Comparison of ENCODE assay signal across 12 mouse cellular contexts in genomic region chr10:121759095-121759494, GRCm38 (mm10). TPM values are rescaled to one million over a fixed set of nuclear protein-coding genes. Genes with fewer than 3 reads are reported as not detected.
DNase-seq lines count a peak whose midpoint lies in the region; ATAC-seq and TF ChIP-seq lines count a peak whose summit lies in the region.
"Had no signal": no experiment of that assay in that cellular context is flagged by ENCODE, and none has a peak within 500 bp of the region (broad histone marks: within the 10 kb centered on the region; RNA-seq: fewer than 3 reads in every experiment).

No protein-coding gene starts in this region.

- WGBS in intestine, postnatal 0 days: 50% methylated on average over 8 of the region's 8 CpGs
- WGBS in intestine, embryonic 15.5 days: 48% methylated on average over 8 of the region's 8 CpGs
- WGBS in small intestine, adult 2 months: 42% methylated on average over 8 of the region's 8 CpGs

- H3K27ac ChIP-seq in intestine, postnatal 0 days (ENCODE audit: low read depth, low read length): no peak overlapping the region
- no peak overlapping the region for H3K27ac ChIP-seq in intestine, embryonic 15.5 days
- H3K27ac ChIP-seq in small intestine, adult 2 months (ENCODE audit: insufficient read depth, low read depth, low read length): no peak overlapping the region
- H3K27ac ChIP-seq: neural tube, embryonic 13.5 days had no signal

- H3K4me2 ChIP-seq in intestine, postnatal 0 days (replicated peaks; ENCODE audit: low read depth): no peak overlapping the region
- no peak overlapping the region for H3K4me2 ChIP-seq in intestine, embryonic 15.5 days (replicated peaks)
- H3K4me2 ChIP-seq: neural tube, embryonic 13.5 days had no signal

- TF ChIP-seq CTCF in intestine, postnatal 0 days (IDR thresholded peaks at IDR 0.05; ENCODE audit: low read depth): peak; percentile 46
- peak; percentile 30; the same call in 1 of the 2 replicates for TF ChIP-seq CTCF in brain, embryonic 14.5 days (IDR thresholded peaks at IDR 0.05; ENCODE audit: borderline replicate concordance, extremely low read depth, insufficient read depth, insufficient read length)
- peak; percentile 39; the same call in 1 of the 2 replicates for TF ChIP-seq CTCF in small intestine, adult 2 months (IDR thresholded peaks at IDR 0.05; ENCODE audit: extremely low read depth, insufficient read length, insufficient replicate concordance, low read depth, low read length)

- no peak for TF ChIP-seq POLR2A in brain, embryonic 14.5 days (IDR thresholded peaks at IDR 0.05; ENCODE audit: borderline replicate concordance, extremely low read depth, insufficient read depth, insufficient read length, poor library complexity, severe bottlenecking)
- no peak for TF ChIP-seq POLR2A in small intestine, adult 2 months (IDR thresholded peaks at IDR 0.05; ENCODE audit: low read depth, low read length)

- H3K27me3 ChIP-seq in intestine, postnatal 0 days (replicated peaks; ENCODE audit: control insufficient read depth, insufficient read depth, low read length): no peaks in the 10 kb centered on the region
- no peaks in the 10 kb centered on the region for H3K27me3 ChIP-seq in intestine, embryonic 15.5 days (replicated peaks)
- no peaks in the 10 kb centered on the region for H3K27me3 ChIP-seq in small intestine, adult 2 months (ENCODE audit: control insufficient read depth, insufficient read depth, low read length)
- H3K27me3 ChIP-seq: neural tube, embryonic 13.5 days had no signal

- DNase-seq in retina, postnatal 1 day: peak; percentile 50
- no peak for DNase-seq in retina, embryonic 14.5 days (ENCODE audit: low spot score)
- peak; percentile 30 for DNase-seq in brain, embryonic 14.5 days (ENCODE audit: low read depth)
- DNase-seq in right cerebral cortex, postnatal 25 days: no peak
- no peak for DNase-seq in kidney, adult 9 months
- DNase-seq: gastrocnemius, postnatal 25 days; heart, postnatal 14 days; thymus, adult 2 months had no signal

- peaks cover 6% of the 10 kb centered on the region for H3K4me1 ChIP-seq in intestine, postnatal 0 days (replicated peaks; ENCODE audit: control insufficient read depth, insufficient read depth, low read length)
- peaks cover 5% of the 10 kb centered on the region; the same call in 1 of the 2 replicates for H3K4me1 ChIP-seq in intestine, embryonic 15.5 days (replicated peaks)
- H3K4me1 ChIP-seq in small intestine, adult 2 months (ENCODE audit: control insufficient read depth, insufficient read depth, insufficient read length, low read length): peaks cover 2% of the 10 kb centered on the region; the same call in 1 of the 2 replicates
- H3K4me1 ChIP-seq: neural tube, embryonic 13.5 days had no signal

- no peak overlapping the region for H3K9ac ChIP-seq in intestine, postnatal 0 days (ENCODE audit: low read depth, low read length)
- no peak overlapping the region for H3K9ac ChIP-seq in intestine, embryonic 15.5 days
- H3K9ac ChIP-seq: neural tube, embryonic 13.5 days had no signal

- no peak overlapping the region for H3K4me3 ChIP-seq in intestine, postnatal 0 days (ENCODE audit: low read depth, low read length)
- no peak overlapping the region for H3K4me3 ChIP-seq in intestine, embryonic 15.5 days (replicated peaks)
- no peak overlapping the region for H3K4me3 ChIP-seq in small intestine, adult 2 months (ENCODE audit: low read depth, low read length)
- H3K4me3 ChIP-seq: neural tube, embryonic 13.5 days had no signal

- no peak for ATAC-seq in intestine, postnatal 0 days
- no peak for ATAC-seq in intestine, embryonic 15.5 days

- H3K36me3 ChIP-seq in intestine, postnatal 0 days (ENCODE audit: control insufficient read depth, insufficient read depth): no peaks in the 10 kb centered on the region
- H3K36me3 ChIP-seq in intestine, embryonic 15.5 days: no peaks in the 10 kb centered on the region
- H3K36me3 ChIP-seq in small intestine, adult 2 months (ENCODE audit: control insufficient read depth, insufficient read depth, low read length): no peaks in the 10 kb centered on the region
- H3K36me3 ChIP-seq: neural tube, embryonic 13.5 days had no signal

- no peaks in the 10 kb centered on the region for H3K9me3 ChIP-seq in intestine, postnatal 0 days (ENCODE audit: control insufficient read depth)
- H3K9me3 ChIP-seq in intestine, embryonic 15.5 days: no peaks in the 10 kb centered on the region
- H3K9me3 ChIP-seq: neural tube, embryonic 13.5 days had no signal

RNA-seq across cellular contexts. Expression of gene BC048403, which starts 19.4 kb away (rescaled TPM):
- polyA plus RNA-seq in intestine, postnatal 0 days (2015; fragmentation: Nextera tagmentation; extraction: Ambion mirVana): 2.4 and 2.5 TPM in 2 replicates
- 3.1 and 3.9 TPM in 2 replicates for polyA plus RNA-seq in intestine, embryonic 15.5 days (2015; fragmentation: Nextera tagmentation; extraction: Ambion mirVana)
- 4.2 and 4.8 TPM in 2 replicates for polyA plus RNA-seq in brain, embryonic 14.5 days (2012; rRNA removed)
- 2.0 and 2.6 TPM in 2 replicates for polyA plus RNA-seq in small intestine, adult 2 months (2012; rRNA removed)

Comparison
In these comparisons a context has a peak if more than half of its experiments do, and no peak if none do; other contexts are left out.
1. DNase-seq: peak in retina, postnatal 1 day (single experiment) and brain, embryonic 14.5 days (single experiment); none in retina, embryonic 14.5 days (single experiment), right cerebral cortex, postnatal 25 days (single experiment) and kidney, adult 9 months (single experiment).
2. Peak in every context shown above with its lines, with median percentiles within 50 percentile points of each other: CTCF ChIP-seq.